Mouse (Mus musculus) adrenal gland, adult 8-10 months (tissue): ENCODE measurements at regions not wholly inside any gene's neighbourhood (a gene's known extent, or its start where the extent isn't known, plus 50 kb on each side); places are given as distances from the start of the nearest gene placed in this dataset.

Experiments used
- DNase-seq: peaks from one replicate; pipeline ENCODE4 v3.0.0; 2022

DNA sequence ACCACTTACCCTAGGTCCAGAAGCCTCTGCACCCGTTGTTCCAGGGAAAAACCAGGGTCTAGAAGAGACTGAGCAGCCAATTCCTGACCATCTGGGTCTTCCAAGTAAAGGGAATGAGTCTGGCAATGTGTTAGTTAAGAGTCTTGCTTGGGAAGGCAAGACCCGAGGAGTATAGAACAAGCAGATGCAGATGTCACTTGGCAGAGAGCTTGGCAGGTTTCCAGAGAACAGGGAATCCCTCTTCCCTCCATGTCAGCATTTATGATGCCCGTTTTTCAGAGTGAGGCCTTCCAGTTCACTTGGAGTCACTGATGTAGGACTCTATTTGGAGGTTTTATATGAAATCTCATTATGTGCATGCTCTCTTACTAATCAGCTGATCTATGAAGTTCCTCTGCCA, 231.1 kb downstream of the Bcl2 start:
- DNase-seq = no peak

DNA sequence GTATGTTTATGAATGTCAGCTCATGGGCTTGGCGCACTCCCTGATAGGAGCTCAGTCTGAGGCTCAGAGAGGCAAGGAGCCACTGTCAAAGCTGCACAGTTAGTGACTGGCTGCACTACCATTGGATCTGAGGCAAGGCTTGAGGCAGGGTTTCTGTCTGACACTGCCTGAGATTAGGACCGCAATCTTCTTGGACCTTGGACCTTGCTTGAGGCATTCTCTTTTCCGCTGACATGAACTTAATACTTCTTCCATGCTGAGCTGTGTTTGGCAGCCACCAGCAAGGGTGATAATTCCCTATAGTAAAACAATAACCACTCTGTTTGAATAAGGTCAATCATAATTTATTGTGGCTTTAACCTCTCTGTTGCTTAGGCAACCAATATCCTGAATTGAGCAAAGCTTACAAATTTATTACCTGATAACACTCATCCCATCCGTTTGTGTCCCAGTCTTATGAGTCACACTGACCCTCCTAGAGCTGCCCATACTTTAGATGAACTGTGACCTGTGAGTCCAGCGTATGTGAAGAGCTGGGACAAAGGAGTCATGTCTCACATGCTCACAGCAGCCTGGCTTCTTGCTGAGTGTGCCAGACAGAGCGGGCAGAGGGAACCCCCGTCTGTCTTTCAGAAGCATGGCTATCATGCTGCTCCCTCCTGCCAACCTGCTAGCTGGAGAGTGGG, 236.3 kb downstream of the Bcl2 start:
- DNase-seq = peak; percentile 14

- no peak for DNase-seq
Observed at GRCm38 (mm10) chr1:106468021-106468420, 246.1 kb downstream of the Bcl2 start.

DNA sequence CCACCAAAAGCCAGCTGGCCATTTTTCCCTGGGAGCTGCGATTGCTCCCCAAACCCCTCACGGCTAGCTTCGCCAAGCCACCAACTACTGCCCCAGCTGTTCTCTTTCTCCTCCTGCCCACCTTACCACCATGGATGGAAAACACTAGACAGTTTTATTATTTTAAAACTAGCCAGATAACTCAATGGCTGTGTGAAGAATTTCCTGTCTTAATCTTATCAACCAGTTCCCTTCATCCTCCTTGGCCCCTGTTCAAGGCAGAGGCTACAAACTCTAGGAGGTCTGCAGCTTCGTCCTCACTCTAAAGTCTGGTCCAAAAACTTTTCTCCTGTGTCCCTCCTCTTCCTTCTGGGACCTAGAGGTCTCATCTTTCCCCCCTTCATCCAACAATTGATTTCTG, 247.4 kb downstream of the Bcl2 start:
- DNase-seq = no peak

GRCm38 (mm10) chr1:106465977-106466302, 248.1 kb downstream of the Bcl2 start:
- no peak for DNase-seq

GRCm38 (mm10) chr1:106465243-106465976, 248.7 kb downstream of the Bcl2 start:
- DNase-seq = no peak

DNA sequence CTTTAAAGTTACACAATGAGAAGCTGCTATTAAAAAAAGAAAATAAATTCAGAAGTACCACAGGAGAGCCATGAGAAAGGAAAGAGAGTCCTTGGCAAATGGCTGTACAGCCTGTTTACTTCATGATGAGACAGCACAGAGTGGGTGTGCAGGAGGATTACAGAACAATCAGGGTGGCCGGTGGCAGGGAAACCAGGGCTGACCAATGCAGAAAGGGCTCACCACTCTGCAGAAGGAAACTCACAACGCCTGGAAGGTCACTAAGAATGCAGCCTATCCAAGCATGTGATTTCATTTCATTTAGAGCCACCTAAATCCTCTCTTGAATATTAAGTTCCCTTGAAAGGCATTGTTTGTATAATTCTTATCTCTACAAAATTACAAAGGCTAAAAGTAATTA, 249.3 kb downstream of the Bcl2 start:
- no peak for DNase-seq

GRCm38 (mm10) chr1:106462595-106462994, 251.5 kb downstream of the Bcl2 start:
- DNase-seq = no peak

GRCm38 (mm10) chr1:106462112-106462511, 252.0 kb downstream of the Bcl2 start:
- no peak for DNase-seq

DNA sequence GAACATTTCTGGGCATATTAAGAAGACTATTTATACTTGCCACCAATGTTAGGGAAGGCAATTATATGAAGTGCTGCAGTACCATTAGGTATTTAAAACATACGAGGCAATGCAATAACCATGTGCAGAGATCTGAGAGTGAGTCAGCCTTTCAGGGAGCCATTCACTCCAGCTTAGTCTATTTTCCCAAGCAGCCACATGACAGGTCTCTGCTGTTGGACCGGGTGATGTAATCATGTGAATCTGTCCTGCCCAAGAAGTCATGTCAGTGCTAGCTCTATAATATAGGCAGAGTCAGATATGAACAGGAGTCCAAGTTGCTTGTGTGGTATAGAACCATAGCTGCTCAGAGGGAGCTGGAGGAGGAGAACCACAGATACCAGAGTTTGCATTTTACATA, 253.1 kb downstream of the Bcl2 start:
- no peak for DNase-seq

GRCm38 (mm10) chr1:106449795-106450194, 264.3 kb downstream of the Bcl2 start:
- DNase-seq = no peak
